Mouse (Mus musculus) ES-CJ7 (cell line): Measurements from ENCODE around the gene Smpd3.
A peak's percentile ranks its signal among the peaks of the same experiment; 100 is the strongest.
"Not testable (repeated sequence)": the region's sequence is repeated elsewhere in the genome, so short reads cannot be mapped to it uniquely, and the experiment has no call there.

ENCODE experiments used
- DNase-seq: peaks from one replicate; pipeline ENCODE4 v3.0.0; 2011; ENCODE audit warnings: low read depth, low spot score

Smpd3 gene

GRCm38 (mm10) chr8:106326624-106327023 is 11.2 kb downstream of the Smpd3 start:
- no peak for DNase-seq

- no peak for DNase-seq
Observed at GRCm38 (mm10) chr8:106321434-106321833, 16.4 kb downstream of the Smpd3 start.

GRCm38 (mm10) chr8:106320002-106320401 is 17.8 kb downstream of the Smpd3 start:
- DNase-seq = no peak

- no peak for DNase-seq
Observed at GRCm38 (mm10) chr8:106317091-106317490, 20.7 kb downstream of the Smpd3 start.

- DNase-seq = no peak
Observed at GRCm38 (mm10) chr8:106316506-106316905, 21.3 kb downstream of the Smpd3 start.

DNA sequence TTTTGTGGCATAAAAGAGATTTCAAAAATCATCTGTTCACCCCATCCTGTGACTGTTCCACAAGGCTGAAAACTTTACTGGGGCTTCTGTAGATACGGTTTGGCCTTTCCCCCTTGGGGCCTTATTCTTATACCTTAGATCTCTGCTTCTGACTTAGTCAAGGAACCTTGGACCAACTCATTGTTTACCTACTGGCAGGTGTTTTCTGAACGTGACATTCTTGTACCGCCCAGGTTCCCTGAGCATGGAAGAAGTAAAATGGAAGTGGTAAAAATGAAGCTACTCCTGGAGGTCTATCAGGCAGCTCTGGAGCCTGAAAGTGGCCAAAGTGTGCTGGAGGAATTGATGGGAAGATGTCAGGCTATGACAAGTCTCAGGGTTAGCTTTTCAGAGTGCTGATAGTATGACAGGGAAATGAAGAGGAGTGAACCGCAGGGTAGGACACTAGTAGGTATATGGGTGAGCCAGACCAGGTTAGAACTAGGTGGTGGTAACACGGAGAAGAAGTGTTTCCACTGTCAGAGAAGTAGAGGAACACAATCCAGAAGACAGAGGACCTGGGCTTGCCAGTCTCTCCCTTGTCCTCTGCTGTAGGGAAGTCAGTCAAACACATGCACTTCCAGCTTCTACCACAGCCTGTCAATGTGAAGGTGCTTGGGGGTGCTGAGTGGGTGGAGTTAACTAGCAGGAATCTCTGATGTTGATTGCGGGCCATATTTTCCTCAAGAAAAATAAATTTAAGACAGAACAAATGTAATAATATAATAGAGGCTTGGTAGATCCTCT is 22.2 kb downstream of the Smpd3 start:
- no peak for DNase-seq

GRCm38 (mm10) chr8:106313799-106314198 is 24.0 kb downstream of the Smpd3 start:
- DNase-seq = no peak

GRCm38 (mm10) chr8:106313120-106313737 is 24.6 kb downstream of the Smpd3 start:
- no peak for DNase-seq

DNA sequence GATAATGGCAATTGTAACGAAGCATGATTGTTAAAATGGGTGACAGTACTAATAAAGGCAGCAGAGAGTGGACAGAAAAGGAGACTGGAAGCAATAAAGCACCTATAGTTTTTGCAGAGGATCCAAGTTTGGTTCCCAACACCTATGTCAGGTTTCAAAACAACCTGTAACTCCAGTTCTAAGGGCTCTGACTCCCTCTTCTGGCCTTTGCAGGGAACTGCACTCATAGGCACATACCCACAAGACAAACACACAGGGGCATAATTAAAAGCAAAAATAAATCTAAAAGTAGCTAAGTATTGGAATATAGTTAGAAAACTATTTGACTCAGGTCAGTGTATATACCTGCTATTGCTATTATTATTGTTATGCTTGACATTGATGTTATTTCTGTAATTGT is 25.8 kb downstream of the Smpd3 start:
- DNase-seq = peak; percentile 50

- DNase-seq = no peak
Observed at GRCm38 (mm10) chr8:106310026-106310652, 27.6 kb downstream of the Smpd3 start.

DNA sequence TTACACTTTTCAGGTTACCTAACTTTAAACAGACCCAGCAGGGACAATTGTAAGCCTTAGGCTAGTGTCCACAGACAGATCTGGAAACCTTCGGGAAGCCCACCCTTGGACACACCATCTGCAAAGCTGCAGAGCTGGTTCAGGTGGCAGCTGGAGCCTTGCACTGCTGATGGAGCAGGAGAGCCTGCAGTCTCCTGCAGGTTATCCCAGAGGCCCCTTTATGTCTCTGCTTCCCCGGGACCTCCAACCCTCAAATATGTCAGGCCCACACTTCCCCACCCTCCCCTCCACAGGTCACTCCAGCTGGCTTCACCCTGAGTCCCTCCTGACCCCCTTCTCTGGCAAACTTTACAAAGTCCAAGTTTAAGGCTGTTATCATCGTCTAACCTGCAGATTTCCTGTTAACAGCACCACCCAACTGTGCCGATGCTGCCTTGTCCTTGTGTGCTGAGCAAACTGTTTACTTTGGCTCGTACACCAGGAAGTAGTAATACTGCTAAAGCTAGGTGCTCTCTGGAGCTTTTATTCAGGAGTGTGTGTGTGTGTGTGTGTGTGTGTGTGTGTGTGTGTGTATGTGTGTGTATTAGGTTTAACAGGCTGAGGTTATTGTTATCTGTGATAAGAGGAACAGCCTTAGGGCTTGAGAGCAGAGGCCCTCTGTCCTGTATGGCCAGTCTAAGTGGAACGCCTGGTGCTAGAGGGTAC is 29.6 kb downstream of the Smpd3 start:
- DNase-seq = not testable (repeated sequence)

DNA sequence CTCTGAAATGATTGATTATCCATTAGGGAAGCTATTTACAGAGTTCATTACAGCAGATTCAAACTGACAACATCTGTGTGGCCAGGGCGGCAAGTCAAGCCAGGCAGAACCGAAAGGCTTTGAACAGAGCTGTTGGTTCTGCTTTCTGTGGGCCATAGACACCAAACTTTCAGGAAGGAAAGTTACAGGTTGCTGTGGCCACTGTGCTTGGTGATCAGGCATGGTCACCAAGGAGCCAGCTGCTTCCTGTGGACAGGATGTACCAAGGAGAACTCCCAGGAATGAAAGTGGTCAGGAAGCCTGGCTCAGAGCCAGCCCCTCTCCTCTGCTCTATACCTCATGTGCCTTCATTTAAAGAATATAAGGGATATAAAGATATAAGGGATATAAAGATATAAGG is 30.2 kb downstream of the Smpd3 start:
- no peak for DNase-seq

GRCm38 (mm10) chr8:106306711-106307248 is 31.0 kb downstream of the Smpd3 start:
- not testable (repeated sequence) for DNase-seq

DNA sequence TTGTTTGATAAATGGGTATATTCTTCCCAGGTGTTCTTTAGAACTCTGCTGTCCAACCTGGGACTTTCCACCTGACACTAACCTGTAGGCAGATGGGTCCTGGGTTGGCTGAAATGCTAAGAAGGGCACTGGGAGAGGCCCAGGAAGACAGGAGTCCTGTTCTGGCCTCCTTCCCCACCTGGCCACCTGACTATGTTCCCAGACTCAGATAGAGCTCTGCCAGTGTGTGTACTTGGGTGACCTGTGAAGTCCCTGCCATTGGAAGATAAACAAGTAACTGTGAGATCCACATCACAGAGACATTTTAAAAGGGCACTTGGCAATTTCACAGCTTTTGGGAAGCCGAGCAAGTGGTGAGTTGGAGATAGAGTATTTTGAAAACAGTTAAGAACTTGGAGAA is 31.7 kb downstream of the Smpd3 start:
- no peak for DNase-seq

DNA sequence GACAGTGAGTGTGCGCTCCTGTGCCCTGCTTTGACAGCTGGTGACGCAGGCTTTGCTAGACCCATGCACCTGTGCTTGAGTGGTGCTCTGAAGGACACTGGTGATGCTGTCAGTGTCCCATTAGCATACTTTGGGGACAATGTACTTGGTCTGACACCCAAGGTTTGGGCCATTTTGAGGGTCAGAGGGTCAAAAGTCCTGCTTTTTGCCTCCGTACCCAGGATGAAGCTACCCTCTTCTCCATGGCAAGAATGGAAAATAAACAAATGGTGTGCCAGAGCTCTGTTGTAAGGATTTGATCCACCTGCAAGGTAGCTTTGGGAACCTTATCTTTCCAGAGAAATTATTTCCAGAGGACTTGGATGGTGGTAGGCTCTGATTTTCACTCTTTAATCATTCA is 32.5 kb downstream of the Smpd3 start:
- DNase-seq = no peak

- no peak for DNase-seq
Observed at GRCm38 (mm10) chr8:106304321-106304720, 33.5 kb downstream of the Smpd3 start.

DNA sequence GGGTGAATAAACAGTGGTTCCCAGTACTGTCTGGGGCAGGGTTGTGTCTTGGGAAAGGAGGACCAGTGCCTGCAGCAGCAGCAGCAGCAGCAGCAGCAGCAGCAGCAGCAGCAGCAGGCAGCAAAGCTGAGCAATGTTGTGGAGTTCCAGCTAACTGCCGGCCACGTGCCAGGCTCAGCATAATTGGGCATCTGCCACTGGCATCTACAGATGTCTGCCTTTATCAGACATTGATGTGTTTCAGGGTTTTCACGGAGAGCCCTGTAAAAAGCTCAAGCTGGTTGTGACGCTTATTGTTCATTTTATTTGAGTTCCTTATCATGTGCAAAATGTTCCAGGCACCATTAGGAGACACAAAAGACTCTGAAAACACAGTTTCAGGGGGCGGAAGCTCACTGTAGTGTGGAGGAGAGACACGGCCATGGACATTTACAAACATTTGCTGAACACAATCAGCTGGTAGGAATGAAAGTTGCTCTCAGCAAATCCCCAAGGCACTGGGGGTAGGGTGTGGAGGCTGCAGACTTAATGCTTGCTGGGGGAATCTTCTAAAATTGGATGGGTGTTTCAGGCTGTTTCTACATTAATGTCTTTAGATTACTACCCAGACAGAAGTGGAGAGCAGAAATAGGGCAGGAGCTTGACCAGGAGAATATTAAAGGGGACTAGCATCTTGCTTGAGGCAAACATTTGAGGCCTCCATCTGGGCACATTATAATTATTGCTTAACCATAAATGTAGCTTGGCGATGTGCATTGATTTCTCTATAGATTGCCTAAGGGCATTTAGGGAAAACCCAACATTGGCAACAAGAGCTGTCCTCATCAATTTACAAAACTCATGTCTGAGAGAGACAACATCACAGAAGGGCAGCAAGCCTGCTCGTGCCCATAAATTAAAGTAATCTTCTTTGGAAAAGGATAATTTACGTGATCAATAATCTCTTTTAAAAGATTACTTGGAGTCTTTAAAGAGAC is 36.8 kb downstream of the Smpd3 start:
- DNase-seq = no peak

DNA sequence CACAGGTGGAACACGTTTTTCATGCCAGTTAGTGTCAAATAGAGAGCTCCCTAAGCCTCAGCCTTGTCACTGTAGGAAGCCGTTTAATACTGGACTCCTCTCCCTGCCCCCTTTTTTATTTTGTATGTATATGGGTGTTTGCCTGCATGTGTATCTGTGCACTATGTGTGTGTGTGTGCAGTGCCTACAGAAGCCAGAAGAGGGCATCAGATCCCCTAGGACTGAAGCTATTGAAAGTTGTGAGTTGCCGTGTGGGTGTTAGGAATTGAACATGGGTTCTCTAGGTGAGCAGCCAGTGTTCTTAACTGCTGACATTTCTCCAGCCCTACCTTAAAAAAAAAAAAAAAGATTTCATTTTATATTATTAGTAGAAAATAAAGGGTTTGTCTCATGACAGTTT is 38.1 kb downstream of the Smpd3 start:
- peak; percentile 44 for DNase-seq

- DNase-seq = no peak
Observed at GRCm38 (mm10) chr8:106298846-106299245, 38.9 kb downstream of the Smpd3 start.

DNA sequence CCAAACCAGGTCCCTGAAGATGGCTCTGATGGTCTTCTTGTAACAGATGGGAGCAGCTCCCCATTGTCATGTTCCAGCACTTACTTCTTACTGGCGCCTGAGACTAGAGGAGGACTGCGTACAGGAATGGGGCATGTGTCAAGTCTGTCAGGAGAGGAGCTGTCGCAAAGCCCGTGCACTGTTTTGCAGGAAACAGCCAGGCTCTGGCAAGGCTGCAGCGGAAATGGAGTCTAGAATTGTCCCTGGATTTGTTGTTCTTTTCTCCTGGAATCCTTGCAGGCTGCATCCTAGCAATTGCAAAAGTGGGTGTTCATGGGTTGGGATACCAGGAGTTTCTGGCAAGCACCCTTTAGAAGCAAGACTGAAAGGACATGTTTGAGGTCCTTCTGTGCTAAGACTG is 39.5 kb downstream of the Smpd3 start:
- DNase-seq = no peak
